Mouse (Mus musculus) myocyte (in vitro differentiated cells): ENCODE data around the gene Sox5.

Experiments
- CEBPB ChIP-seq: IDR thresholded peaks from 2 replicates; pipeline ENCODE4 v1.6.1; 2011; ENCODE audit warnings: mild to moderate bottlenecking, moderate library complexity; ENCODE audit not compliant: poor library complexity, insufficient read depth, severe bottlenecking
- E2F4 ChIP-seq: IDR thresholded peaks from one replicate; pipeline ENCODE4 v1.6.1; 2011; ENCODE audit warnings: mild to moderate bottlenecking, control low read depth, moderate library complexity; ENCODE audit not compliant: insufficient read depth
- MAX ChIP-seq: IDR thresholded peaks from one replicate; pipeline ENCODE4 v1.6.1; 2011; ENCODE audit warnings: low read depth, mild to moderate bottlenecking, control low read depth
- MYOG ChIP-seq, 3 experiments: IDR thresholded peaks; one replicate each; pipeline ENCODE4 v1.6.1; 2011; ENCODE audit warnings: control low read depth in 2 of 3, low read depth in 2 of 3, mild to moderate bottlenecking in 2 of 3; ENCODE audit not compliant: insufficient read length in 2 of 3, control insufficient read depth in 1 of 3, insufficient read depth in 1 of 3
- POLR2A ChIP-seq: IDR thresholded peaks from one replicate; pipeline ENCODE4 v1.6.1; 2011; ENCODE audit warnings: low read depth, mild to moderate bottlenecking, control low read depth, moderate library complexity; ENCODE audit not compliant: insufficient read length
- POLR2AphosphoS2 ChIP-seq: IDR thresholded peaks from one replicate; pipeline ENCODE4 v1.6.1; 2011; ENCODE audit warnings: low read depth, control low read depth; ENCODE audit not compliant: insufficient read length
- REST ChIP-seq: IDR thresholded peaks from one replicate; pipeline ENCODE4 v1.6.1; 2011; ENCODE audit warnings: mild to moderate bottlenecking, control low read depth, moderate library complexity; ENCODE audit not compliant: insufficient read depth, insufficient read length
- TCF3 ChIP-seq: IDR thresholded peaks from one replicate; pipeline ENCODE4 v1.6.1; 2011; ENCODE audit warnings: low read depth, control low read depth; ENCODE audit not compliant: insufficient read length
- USF1 ChIP-seq: IDR thresholded peaks from one replicate; pipeline ENCODE4 v1.6.1; 2011; ENCODE audit warnings: low read depth, mild to moderate bottlenecking, control low read depth, moderate library complexity

GRCm38 (mm10) chr6:144323372-144323771, 458.4 kb downstream of the Sox5 start:
- TF ChIP-seq TCF3 (no peak), MYOG (IDR thresholded peaks at IDR 0.05; ENCODE audit: control insufficient read depth in 1 of 3, insufficient read depth in 1 of 3, insufficient read length in 2 of 3, low read depth in 2 of 3) (no peak), POLR2AphosphoS2 (no peak), E2F4 (no peak), REST (no peak), POLR2A (no peak), CEBPB (no peak), MAX (no peak), USF1 (no peak)
